Mouse (Mus musculus) intestine, embryonic 14.5 days (tissue): ENCODE results near the gene 1700012P22Rik. TPM values are rescaled to one million over a fixed set of nuclear protein-coding genes. Genes with fewer than 3 reads are reported as not detected.
A peak's percentile ranks its signal among the peaks of the same experiment; 100 is the strongest.

Source experiments
- ATAC-seq: fragments of 200-750 bp; cut with Nextera tagmentation; replicated peaks from 2 replicates; pipeline ENCODE4 v1.8.0; 2017; ENCODE audit warnings: low read depth, moderate number of reproducible peaks, moderate TSS enrichment, moderate library complexity; ENCODE audit not compliant: low FRiP score, low TSS enrichment
- DNase-seq: peaks from one replicate; pipeline ENCODE4 v3.0.0-alpha.2; 2018; ENCODE audit warnings: low spot score
- H3K27ac ChIP-seq: fragments of 300-500 bp; sonication (generic); 2 replicates; pipeline ENCODE4 v1.5.1; 2014; ENCODE audit warnings: low read depth, mild to moderate bottlenecking, control low read depth
- H3K27me3 ChIP-seq: fragments of 300-500 bp; sonication (generic); replicated peaks from 2 replicates; pipeline ENCODE4 v1.6.1; 2014; ENCODE audit warnings: low read length, control low read depth; ENCODE audit not compliant: control insufficient read depth, insufficient read depth
- H3K36me3 ChIP-seq: fragments of 300-500 bp; sonication (generic); 2 replicates; pipeline ENCODE4 v1.6.1; 2014; ENCODE audit warnings: low read length, control low read depth; ENCODE audit not compliant: control insufficient read depth, insufficient read depth
- H3K4me1 ChIP-seq: fragments of 300-500 bp; sonication (generic); replicated peaks from 2 replicates; pipeline ENCODE4 v1.6.1; 2014; ENCODE audit warnings: low read length, control low read depth, mixed read lengths; ENCODE audit not compliant: control insufficient read depth, insufficient read depth
- H3K4me2 ChIP-seq: fragments of 300-500 bp; sonication (generic); 2 replicates; pipeline ENCODE4 v1.6.1; 2014; ENCODE audit warnings: low read length
- H3K4me3 ChIP-seq: fragments of 300-500 bp; sonication (generic); 2 replicates; pipeline ENCODE4 v1.5.1; 2014; ENCODE audit warnings: low read depth, low read length, control low read depth, mixed read lengths
- H3K9ac ChIP-seq: fragments of 300-500 bp; sonication (generic); 2 replicates; pipeline ENCODE4 v1.6.1; 2014; ENCODE audit warnings: mild to moderate bottlenecking, low read length
- H3K9me3 ChIP-seq: fragments of 300-500 bp; sonication (generic); 2 replicates; pipeline ENCODE4 v1.6.1; 2016; ENCODE audit warnings: low read length, control low read depth; ENCODE audit not compliant: control insufficient read depth
- WGBS: fragments of 180-500 bp; shearing (Covaris S2); extraction: QIAGEN DNeasy Blood & Tissue Kit; methylation state at CpG from one replicate; pipeline ENCODE4 v1.1.7; 2014; 5-methylcytosine and 5-hydroxymethylcytosine counted together
- polyA plus RNA-seq: library from polyadenylated mRNA; unstranded; fragments of >200 nt; fragmentation: Nextera tagmentation; extraction: Ambion mirVana; gene quantifications from 2 replicates; pipeline ENCODE4 v1.2.1, GENCODE M21; 2014

The 1700012P22Rik gene
- polyA plus RNA-seq, 1 experiment from 2014 or later = not detected

DNA sequence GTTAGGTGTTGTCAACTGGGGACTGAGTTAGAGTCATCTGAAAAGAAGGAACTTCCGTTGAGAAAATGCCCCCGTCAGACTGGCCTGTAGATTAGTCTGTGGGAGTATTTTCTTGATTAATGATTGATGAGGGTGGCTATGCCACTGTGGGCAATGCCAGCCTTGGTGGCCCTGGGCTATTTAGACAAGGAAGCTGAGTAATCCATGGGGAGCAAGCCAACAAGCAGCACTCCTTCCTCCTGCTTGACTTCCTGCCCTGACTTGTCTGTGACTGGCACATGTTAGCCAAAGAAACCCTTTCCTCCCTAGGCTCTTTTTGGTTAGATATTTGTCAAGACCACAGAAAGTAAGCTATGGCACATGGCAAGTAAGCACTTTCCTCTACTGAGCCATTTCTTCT, 7.8 kb downstream of the 1700012P22Rik start:
- Histone ChIP-seq H3K27me3 (no peaks in the 10 kb centered on the region), H3K27ac (no peak overlapping the region), H3K4me2 (no peak overlapping the region), H3K36me3 (no peaks in the 10 kb centered on the region), H3K9me3 (no peaks in the 10 kb centered on the region), H3K9ac (no peak overlapping the region), H3K4me1 (no peaks in the 10 kb centered on the region), H3K4me3 (no peak overlapping the region)
- no peak for DNase-seq
- WGBS = 65% methylated on average over 2 of the region's 2 CpGs
- no peak for ATAC-seq

GRCm38 (mm10) chr4:144428868-144429267, 9.7 kb downstream of the 1700012P22Rik start:
- Histone ChIP-seq H3K27me3 (no peaks in the 10 kb centered on the region), H3K4me2 (no peak overlapping the region), H3K27ac (no peak overlapping the region), H3K36me3 (no peaks in the 10 kb centered on the region), H3K9ac (no peak overlapping the region), H3K4me3 (no peak overlapping the region), H3K9me3 (no peaks in the 10 kb centered on the region), H3K4me1 (no peaks in the 10 kb centered on the region)
- DNase-seq (no peak), ATAC-seq (no peak)
- WGBS = 12% methylated on average over 3 of the region's 3 CpGs

- H3K27me3 ChIP-seq = no peaks in the 10 kb centered on the region
- DNase-seq (no peak), ATAC-seq (no peak)
- H3K9ac ChIP-seq = no peak overlapping the region
- H3K4me1 ChIP-seq = no peaks in the 10 kb centered on the region
- no peaks in the 10 kb centered on the region for H3K9me3 ChIP-seq
- H3K4me2 ChIP-seq = no peak overlapping the region
- H3K36me3 ChIP-seq = no peaks in the 10 kb centered on the region
- H3K27ac ChIP-seq = no peak overlapping the region
- WGBS = 79% methylated on average over 5 of the region's 5 CpGs
- no peak overlapping the region for H3K4me3 ChIP-seq
Measured at GRCm38 (mm10) chr4:144424590-144424989, 14.0 kb downstream of the 1700012P22Rik start.

- Histone ChIP-seq H3K36me3 (no peaks in the 10 kb centered on the region), H3K9me3 (no peaks in the 10 kb centered on the region), H3K4me2 (no peak overlapping the region), H3K4me1 (no peaks in the 10 kb centered on the region), H3K9ac (no peak overlapping the region), H3K27me3 (no peaks in the 10 kb centered on the region), H3K4me3 (no peak overlapping the region), H3K27ac (no peak overlapping the region)
- no peak for DNase-seq
- no peak for ATAC-seq
Measured at GRCm38 (mm10) chr4:144420644-144421043, 17.9 kb downstream of the 1700012P22Rik start.

GRCm38 (mm10) chr4:144408290-144408689, 30.3 kb downstream of the 1700012P22Rik start, which contains the start of gene Pramef12:
Gene Pramef12, minus strand, starts transcription at chr4:144408464.
- Histone ChIP-seq H3K27me3 (no peaks in the 10 kb centered on the region), H3K9ac (no peak within 1 kb of the TSS), H3K9me3 (no peaks in the 10 kb centered on the region), H3K27ac (no peak within 1 kb of the TSS), H3K4me2 (no peak within 1 kb of the TSS), H3K4me1 (no peaks in the 10 kb centered on the region), H3K4me3 (no peak within 1 kb of the TSS), H3K36me3 (no peaks in the 10 kb centered on the region)
- ATAC-seq = no peak
- WGBS = 71% methylated on average over 9 of the region's 9 CpGs
- DNase-seq = no peak

DNA sequence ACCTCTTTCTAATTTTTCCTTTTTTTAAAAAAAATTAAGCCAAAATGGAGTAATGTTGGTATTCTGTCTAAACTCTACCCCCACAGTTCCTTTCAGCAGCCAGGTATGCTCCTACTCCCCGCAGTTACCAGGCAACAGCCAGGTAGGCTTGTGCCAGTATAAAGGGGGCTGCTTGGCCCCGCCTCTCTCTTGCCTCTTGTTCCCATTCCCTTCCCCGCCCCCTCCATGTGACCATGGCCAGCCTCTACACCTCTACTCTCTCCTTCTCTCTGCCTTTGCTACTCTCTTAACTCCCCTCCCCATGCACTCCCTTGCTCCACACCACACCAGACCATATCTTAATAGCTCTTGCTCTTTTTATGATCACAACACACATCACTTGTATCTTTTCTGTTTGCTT, 32.3 kb downstream of the 1700012P22Rik start:
- H3K4me2 ChIP-seq = no peak overlapping the region
- no peak overlapping the region for H3K9ac ChIP-seq
- ATAC-seq (no peak), DNase-seq (no peak)
- no peaks in the 10 kb centered on the region for H3K27me3 ChIP-seq
- H3K4me1 ChIP-seq = no peaks in the 10 kb centered on the region
- no peaks in the 10 kb centered on the region for H3K9me3 ChIP-seq
- no peak overlapping the region for H3K4me3 ChIP-seq
- no peaks in the 10 kb centered on the region for H3K36me3 ChIP-seq
- H3K27ac ChIP-seq = no peak overlapping the region
- 76% methylated on average over 3 of the region's 3 CpGs for WGBS

DNA sequence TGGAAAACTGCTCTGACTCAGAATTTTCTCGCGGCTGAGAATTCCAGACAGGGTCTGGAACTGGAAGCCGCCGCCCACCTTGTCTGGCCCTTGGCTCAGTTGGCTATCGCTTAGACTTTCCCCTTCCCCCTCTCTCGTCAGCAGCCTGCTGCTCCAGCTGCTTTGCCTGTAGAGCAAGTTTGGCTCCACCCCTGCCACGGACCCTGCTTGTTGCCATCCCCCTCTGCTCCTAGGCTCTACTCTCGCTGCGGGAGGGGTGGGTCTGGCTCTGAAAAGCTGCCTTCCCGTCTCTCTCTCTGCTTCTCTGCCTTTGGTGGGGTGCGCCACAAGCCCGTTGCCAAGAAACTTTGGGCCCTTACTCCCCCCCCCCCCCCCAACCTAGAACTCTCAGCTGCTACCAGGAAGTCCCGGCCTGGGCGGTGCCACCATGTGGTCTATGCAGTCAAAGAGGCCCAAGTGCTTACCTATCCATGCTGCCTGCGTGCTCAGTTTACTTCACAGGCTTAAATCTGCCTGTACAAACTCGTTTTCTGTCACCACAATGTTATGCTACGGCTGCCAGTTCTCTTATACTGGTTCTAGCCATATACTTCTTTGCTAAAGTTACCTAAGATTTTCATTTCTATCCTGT, 34.0 kb downstream of the 1700012P22Rik start:
- Histone ChIP-seq H3K9me3 (no peaks in the 10 kb centered on the region), H3K4me1 (no peaks in the 10 kb centered on the region), H3K4me2 (peak overlapping the region; percentile 40), H3K9ac (no peak overlapping the region), H3K27ac (peak overlapping the region; percentile 16; the same call in 1 of the 2 replicates), H3K4me3 (peak overlapping the region; percentile 12), H3K36me3 (no peaks in the 10 kb centered on the region), H3K27me3 (no peaks in the 10 kb centered on the region)
- ATAC-seq = peak; percentile 88
- peak; percentile 79 for DNase-seq
- 6% methylated on average over 17 of the region's 17 CpGs for WGBS

DNA sequence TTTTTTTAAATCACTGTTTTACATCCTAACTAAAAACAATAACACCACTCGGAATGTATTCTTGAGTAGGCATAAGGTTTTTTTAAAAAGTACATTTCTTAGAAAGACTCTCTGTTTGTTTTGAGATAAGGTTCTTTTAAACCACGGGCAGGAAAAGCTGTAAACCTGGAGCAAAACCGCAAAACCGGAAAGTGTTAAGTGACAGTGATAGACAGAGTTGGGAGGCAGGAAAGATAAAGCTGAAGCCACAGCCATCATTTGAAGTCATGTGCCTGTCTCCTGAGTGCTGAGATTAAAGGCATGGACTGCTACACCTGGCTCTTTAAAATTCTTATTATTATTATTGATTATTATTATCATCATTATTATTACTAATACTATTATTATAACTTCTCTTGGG, 35.9 kb downstream of the 1700012P22Rik start:
- Histone ChIP-seq H3K4me2 (no peak overlapping the region), H3K9me3 (no peaks in the 10 kb centered on the region), H3K4me3 (no peak overlapping the region), H3K27me3 (no peaks in the 10 kb centered on the region), H3K36me3 (no peaks in the 10 kb centered on the region), H3K9ac (no peak overlapping the region), H3K27ac (no peak overlapping the region), H3K4me1 (no peaks in the 10 kb centered on the region)
- no peak for ATAC-seq
- DNase-seq = no peak
- 35% methylated on average over 4 of the region's 4 CpGs for WGBS

DNA sequence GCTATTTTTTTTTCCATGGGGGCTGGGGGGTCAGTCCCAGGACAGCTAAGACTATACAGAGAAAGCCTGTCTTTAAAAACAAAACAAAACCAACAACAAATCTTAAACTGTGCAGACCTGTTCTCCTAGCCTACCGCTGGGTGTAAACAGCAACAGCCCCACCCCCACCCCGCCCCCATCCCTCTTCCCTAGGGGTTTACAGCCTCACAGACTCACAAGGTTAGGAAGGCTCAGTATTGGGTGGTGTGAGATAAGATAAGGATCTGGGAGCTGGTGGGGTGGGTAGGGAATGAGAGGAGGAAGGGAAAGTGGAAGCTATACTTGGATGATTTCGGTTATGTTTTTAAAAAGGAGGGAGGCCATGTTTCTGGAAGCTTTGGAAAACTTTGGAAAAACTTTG, 42.3 kb downstream of the 1700012P22Rik start:
- Histone ChIP-seq H3K36me3 (no peaks in the 10 kb centered on the region), H3K27me3 (no peaks in the 10 kb centered on the region), H3K9me3 (no peaks in the 10 kb centered on the region), H3K4me3 (no peak overlapping the region), H3K4me1 (no peaks in the 10 kb centered on the region), H3K4me2 (no peak overlapping the region), H3K27ac (no peak overlapping the region), H3K9ac (no peak overlapping the region)
- 19% methylated on average over 3 of the region's 3 CpGs for WGBS
- ATAC-seq (no peak), DNase-seq (no peak)
